Mouse (Mus musculus): ENCODE data around the gene Ranbp3l. TPM values are rescaled to one million over a fixed set of nuclear protein-coding genes. Genes with fewer than 3 reads are reported as not detected.
A peak's percentile ranks its signal among the peaks of the same experiment; 100 is the strongest.

The Ranbp3l gene
- polyA plus RNA-seq (2015; fragmentation: Nextera tagmentation; extraction: Ambion mirVana) = 5.2 and 5.7 TPM in 2 replicates

DNA sequence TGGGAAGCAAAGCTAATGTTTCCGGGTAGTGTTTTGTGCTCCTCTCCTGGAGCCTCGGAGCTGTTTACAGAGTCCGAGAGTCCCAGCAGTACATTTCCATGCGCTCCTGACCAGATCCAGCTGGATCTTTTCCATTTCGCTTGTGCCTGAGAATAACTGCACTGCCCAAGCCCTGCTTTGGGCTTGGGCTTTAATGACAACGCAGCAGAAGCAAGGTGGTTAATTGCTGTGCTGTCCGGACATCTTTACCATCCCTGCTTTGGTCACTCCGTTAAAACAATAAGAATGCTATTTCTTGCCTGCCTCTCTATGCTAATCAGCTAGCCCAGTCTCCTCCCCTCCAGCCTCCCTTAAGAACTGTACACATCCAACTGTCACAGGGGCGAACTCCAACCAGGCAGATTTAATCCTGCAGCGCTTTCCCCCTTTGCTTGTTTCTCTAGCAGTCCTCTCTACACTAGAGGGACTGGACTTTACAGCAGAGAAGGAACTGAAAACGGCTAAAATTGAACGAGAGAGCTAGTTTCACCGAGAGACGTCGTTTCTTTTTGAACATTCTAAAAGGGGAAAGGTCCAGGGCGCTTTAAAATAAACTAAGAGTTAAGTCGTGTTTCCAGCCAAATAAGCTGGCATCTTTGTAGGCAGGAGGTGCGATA, at the start of gene Ranbp3l:
Ranbp3l (plus strand) TSS at position 377 of the 656 bp plus-strand sequence.
- no peaks in the 10 kb centered on the region for H3K27me3 ChIP-seq

DNA sequence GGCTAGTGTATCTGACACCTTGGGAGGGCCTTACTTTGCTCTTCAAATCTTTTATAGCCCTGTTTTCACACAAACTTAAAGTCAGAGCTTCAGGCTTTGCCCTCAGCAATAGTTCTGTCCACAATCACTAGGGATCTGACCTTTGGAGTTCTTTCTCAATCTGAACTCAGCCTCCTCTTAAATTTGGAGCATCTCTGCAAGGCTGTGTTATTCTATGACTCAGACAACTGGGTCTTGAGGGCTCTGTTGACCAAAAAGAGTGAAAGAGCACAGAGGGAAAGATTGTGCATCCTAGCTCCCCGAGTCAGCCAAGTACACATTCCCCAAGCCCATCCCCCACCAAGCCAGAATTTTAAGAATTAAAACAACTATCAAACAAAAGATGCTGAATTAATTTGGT, 37.7 kb upstream of the Ranbp3l start:
- WGBS = 71% methylated on average over 1 of the region's 1 CpGs
- Histone ChIP-seq H3K4me2 (replicated peaks) (no peak overlapping the region), H3K9me3 (no peaks in the 10 kb centered on the region), H3K36me3 (no peaks in the 10 kb centered on the region), H3K9ac (replicated peaks) (no peak overlapping the region), H3K27ac (replicated peaks) (no peak overlapping the region), H3K27me3 (no peaks in the 10 kb centered on the region), H3K4me1 (no peaks in the 10 kb centered on the region), H3K4me3 (no peak overlapping the region)
- no peak for ATAC-seq (replicated peaks)

More for the DNA sequence above, at the start of gene Ranbp3l:
- no peak within 1 kb of the TSS for H3K9ac ChIP-seq (replicated peaks)
- no peak within 1 kb of the TSS for H3K27ac ChIP-seq (replicated peaks)
- ATAC-seq (replicated peaks) = peak; percentile 78
- no peaks in the 10 kb centered on the region for H3K9me3 ChIP-seq
- peak within 1 kb of the TSS; percentile 7 for H3K4me3 ChIP-seq
- no peaks in the 10 kb centered on the region for H3K36me3 ChIP-seq
- H3K4me1 ChIP-seq = peaks cover 8% of the 10 kb centered on the region; the same call in 1 of the 2 replicates
- H3K4me2 ChIP-seq (replicated peaks) = peak within 1 kb of the TSS; percentile 33
- WGBS = 50% methylated on average over 18 of the region's 18 CpGs

DNA sequence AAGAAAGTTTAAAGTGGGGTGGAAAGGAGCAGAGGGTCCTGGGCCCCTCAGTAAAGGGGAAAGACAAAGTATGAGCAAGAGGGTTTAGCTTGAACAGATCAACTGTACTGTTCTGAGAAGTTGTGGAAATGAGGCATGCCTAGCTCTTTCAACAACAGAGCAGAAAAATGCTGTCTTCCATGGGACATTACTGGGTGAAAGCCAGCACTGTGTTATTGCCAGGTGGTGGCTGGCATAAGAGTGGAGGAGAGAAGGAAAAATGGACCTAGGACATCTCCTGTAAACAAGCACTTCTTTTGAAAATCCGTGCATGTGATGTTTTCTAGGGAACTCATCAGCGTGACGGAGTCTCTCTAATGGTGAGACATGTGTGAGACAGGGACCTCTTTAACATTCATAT, 30.8 kb upstream of the Ranbp3l start:
- no peak overlapping the region for H3K4me3 ChIP-seq
- no peak overlapping the region for H3K9ac ChIP-seq (replicated peaks)
- no peaks in the 10 kb centered on the region for H3K9me3 ChIP-seq
- H3K4me1 ChIP-seq = no peaks in the 10 kb centered on the region
- H3K4me2 ChIP-seq (replicated peaks) = no peak overlapping the region
- no peak for ATAC-seq (replicated peaks)
- WGBS = 88% methylated on average over 3 of the region's 3 CpGs
- no peak overlapping the region for H3K27ac ChIP-seq (replicated peaks)
- H3K36me3 ChIP-seq = no peaks in the 10 kb centered on the region
- H3K27me3 ChIP-seq = no peaks in the 10 kb centered on the region

DNA sequence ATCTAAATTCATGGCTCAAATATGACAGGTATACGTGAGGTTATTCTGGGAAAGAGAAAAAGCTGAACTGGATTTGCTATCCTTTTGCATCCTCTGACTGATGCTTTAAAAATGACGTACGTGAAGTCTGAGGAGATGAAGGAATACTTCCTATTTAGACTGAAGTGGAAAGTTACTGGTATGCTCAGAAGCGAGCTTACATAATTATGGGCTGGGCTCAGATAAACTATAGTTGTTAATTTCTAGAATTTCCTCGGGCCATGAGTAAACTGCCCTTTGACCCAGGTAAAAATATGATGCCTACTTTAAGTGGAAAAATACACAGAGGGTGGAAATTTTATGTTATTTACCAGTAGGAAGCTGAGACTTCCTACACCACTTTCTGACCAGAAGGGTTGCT, 26.9 kb upstream of the Ranbp3l start:
- Histone ChIP-seq H3K27ac (replicated peaks) (no peak overlapping the region), H3K9me3 (no peaks in the 10 kb centered on the region), H3K9ac (replicated peaks) (no peak overlapping the region), H3K4me1 (no peaks in the 10 kb centered on the region), H3K36me3 (no peaks in the 10 kb centered on the region), H3K27me3 (no peaks in the 10 kb centered on the region), H3K4me2 (replicated peaks) (no peak overlapping the region), H3K4me3 (no peak overlapping the region)
- WGBS = 91% methylated on average over 5 of the region's 5 CpGs
- ATAC-seq (replicated peaks) = no peak

DNA sequence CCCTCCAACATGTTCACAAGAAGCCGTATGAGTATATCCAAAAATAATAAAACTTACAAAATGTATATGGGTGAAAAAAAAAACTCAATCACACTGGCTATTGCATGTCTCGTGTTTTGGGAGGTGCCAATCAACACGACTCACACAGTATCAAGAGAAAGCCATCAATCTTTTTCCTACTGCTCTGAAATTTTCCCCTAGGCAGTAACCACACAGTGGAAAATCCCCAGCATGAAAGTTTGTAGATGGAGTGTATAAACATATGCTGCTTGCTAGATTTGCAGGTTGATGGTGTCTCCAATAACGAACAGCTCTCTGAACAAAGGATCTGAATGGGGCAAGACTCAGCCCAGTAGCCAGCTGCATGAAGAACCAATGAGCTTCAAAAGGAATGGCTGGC, 16.9 kb upstream of the Ranbp3l start:
- H3K4me1 ChIP-seq = no peaks in the 10 kb centered on the region
- ATAC-seq (replicated peaks) = no peak
- no peak overlapping the region for H3K9ac ChIP-seq (replicated peaks)
- no peak overlapping the region for H3K4me3 ChIP-seq
- H3K4me2 ChIP-seq (replicated peaks) = no peak overlapping the region
- H3K36me3 ChIP-seq = no peaks in the 10 kb centered on the region
- 78% methylated on average over 4 of the region's 4 CpGs for WGBS
- no peaks in the 10 kb centered on the region for H3K27me3 ChIP-seq
- no peak overlapping the region for H3K27ac ChIP-seq (replicated peaks)
- H3K9me3 ChIP-seq = no peaks in the 10 kb centered on the region

DNA sequence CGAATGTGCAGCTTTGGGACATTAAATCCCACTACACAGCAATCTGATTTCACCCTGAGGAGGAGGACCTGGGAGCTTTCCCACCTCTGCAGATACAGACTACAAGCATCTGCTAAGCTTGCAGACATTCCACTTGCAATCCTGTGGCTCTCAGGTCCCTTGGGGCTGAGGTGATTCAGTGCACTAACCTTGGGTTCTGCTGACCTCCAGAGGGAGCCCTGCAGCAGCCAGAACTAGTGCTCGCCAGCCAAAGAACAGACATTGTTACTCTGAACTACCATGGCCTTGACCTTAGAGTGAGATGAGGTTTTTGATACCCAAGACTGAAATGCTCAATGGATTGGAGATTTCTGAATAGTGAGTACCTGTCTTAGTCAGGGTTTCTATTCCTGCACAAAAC, 4.4 kb upstream of the Ranbp3l start:
- H3K9me3 ChIP-seq = no peaks in the 10 kb centered on the region
- 54% methylated on average over 2 of the region's 2 CpGs for WGBS
- H3K27me3 ChIP-seq = no peaks in the 10 kb centered on the region
- no peak overlapping the region for H3K4me2 ChIP-seq (replicated peaks)
- H3K4me3 ChIP-seq = no peak overlapping the region
- ATAC-seq (replicated peaks) = no peak
- no peaks in the 10 kb centered on the region for H3K36me3 ChIP-seq
- H3K9ac ChIP-seq (replicated peaks) = no peak overlapping the region
- no peak overlapping the region for H3K27ac ChIP-seq (replicated peaks)
- peaks cover 7% of the 10 kb centered on the region; the same call in 1 of the 2 replicates for H3K4me1 ChIP-seq

DNA sequence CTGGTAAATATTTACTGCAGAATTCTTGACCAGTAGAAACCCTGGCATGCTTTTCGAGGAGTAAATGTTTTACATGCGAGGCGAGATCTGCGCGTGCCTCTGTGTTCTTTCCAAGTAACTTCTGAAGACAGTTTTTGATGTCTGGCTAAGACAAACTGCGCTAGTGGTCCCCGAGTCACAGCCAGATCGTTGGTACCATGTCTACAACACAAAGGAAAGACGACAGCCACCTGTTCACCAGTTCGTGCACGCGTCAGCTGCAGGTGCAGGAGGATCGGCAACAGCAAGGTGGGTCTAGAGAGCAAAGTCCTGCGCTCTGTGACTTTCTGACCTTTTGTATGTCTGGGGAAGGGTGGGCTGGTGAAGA, 463 bp downstream of the Ranbp3l start:
- no peak overlapping the region for H3K9ac ChIP-seq (replicated peaks)
- no peaks in the 10 kb centered on the region for H3K36me3 ChIP-seq
- H3K4me3 ChIP-seq = 0 out of 2 replicates have a peak overlapping the region, but pooled peaks have one; percentile 7
- WGBS = 79% methylated on average over 14 of the region's 14 CpGs
- no peak overlapping the region for H3K27ac ChIP-seq (replicated peaks)
- ATAC-seq (replicated peaks) = no peak
- peaks cover 8% of the 10 kb centered on the region; the same call in 1 of the 2 replicates for H3K4me1 ChIP-seq
- H3K4me2 ChIP-seq (replicated peaks) = peak overlapping the region; percentile 33; the same call in 1 of the 2 replicates
- no peaks in the 10 kb centered on the region for H3K9me3 ChIP-seq
- H3K27me3 ChIP-seq = no peaks in the 10 kb centered on the region

DNA sequence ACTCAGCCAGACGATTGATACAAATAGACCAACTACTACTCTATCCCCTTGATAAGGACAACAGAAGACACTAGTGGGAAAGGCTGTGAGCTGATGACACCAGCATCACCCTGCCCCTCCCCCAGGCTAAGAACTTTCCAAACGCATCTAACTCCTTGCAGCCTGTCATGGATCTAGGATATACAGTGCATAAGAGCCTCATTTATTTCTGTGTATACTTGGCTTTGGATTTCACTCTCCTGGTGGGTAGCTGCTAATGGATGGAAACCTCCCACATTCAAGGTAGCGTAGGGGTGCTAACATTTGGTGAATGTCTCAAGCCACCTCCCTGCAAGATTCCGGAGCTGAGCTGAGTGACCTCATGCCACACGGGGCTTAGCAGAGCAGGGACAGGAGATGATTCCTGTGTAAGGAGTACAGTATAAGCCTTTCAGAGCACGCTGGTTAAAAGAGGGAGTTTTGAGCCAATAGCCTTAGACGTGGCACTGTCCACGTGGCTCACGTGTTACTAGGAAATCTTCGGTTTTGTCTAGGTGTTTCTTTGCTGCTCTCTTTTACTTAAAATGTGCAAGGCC, 1.4 kb downstream of the Ranbp3l start:
- no peak overlapping the region for H3K4me3 ChIP-seq
- H3K4me1 ChIP-seq = peaks cover 8% of the 10 kb centered on the region; the same call in 1 of the 2 replicates
- 86% methylated on average over 10 of the region's 10 CpGs for WGBS
- no peak overlapping the region for H3K27ac ChIP-seq (replicated peaks)
- H3K4me2 ChIP-seq (replicated peaks) = no peak overlapping the region
- no peak overlapping the region for H3K9ac ChIP-seq (replicated peaks)
- H3K36me3 ChIP-seq = no peaks in the 10 kb centered on the region
- no peak for ATAC-seq (replicated peaks)
- H3K9me3 ChIP-seq = no peaks in the 10 kb centered on the region
- H3K27me3 ChIP-seq = no peaks in the 10 kb centered on the region

DNA sequence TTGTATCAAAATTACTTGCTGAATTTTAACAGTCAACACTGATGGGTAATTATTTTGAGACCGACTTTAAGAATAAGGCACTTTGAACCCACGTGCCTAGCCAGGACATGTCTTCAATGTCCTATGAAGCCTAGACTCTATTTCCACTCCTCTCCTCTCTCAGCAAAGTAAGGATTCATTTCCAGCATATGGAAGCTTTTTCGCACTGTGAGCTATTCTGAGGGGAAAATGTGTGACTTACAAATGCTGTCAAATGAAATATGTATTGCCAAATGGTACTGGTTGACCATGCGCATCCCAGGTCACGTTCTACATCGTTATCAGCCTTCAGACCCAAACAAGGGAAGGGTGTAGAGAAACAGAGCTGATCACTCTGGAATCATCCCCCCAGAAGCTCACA, 23.5 kb downstream of the Ranbp3l start:
- ATAC-seq (replicated peaks) = no peak
- no peak overlapping the region for H3K4me3 ChIP-seq
- H3K9me3 ChIP-seq = no peaks in the 10 kb centered on the region
- no peak overlapping the region for H3K27ac ChIP-seq (replicated peaks)
- WGBS = 89% methylated on average over 6 of the region's 6 CpGs
- H3K9ac ChIP-seq (replicated peaks) = no peak overlapping the region
- no peak overlapping the region for H3K4me2 ChIP-seq (replicated peaks)
- H3K27me3 ChIP-seq = no peaks in the 10 kb centered on the region
- no peaks in the 10 kb centered on the region for H3K36me3 ChIP-seq
- no peaks in the 10 kb centered on the region for H3K4me1 ChIP-seq

DNA sequence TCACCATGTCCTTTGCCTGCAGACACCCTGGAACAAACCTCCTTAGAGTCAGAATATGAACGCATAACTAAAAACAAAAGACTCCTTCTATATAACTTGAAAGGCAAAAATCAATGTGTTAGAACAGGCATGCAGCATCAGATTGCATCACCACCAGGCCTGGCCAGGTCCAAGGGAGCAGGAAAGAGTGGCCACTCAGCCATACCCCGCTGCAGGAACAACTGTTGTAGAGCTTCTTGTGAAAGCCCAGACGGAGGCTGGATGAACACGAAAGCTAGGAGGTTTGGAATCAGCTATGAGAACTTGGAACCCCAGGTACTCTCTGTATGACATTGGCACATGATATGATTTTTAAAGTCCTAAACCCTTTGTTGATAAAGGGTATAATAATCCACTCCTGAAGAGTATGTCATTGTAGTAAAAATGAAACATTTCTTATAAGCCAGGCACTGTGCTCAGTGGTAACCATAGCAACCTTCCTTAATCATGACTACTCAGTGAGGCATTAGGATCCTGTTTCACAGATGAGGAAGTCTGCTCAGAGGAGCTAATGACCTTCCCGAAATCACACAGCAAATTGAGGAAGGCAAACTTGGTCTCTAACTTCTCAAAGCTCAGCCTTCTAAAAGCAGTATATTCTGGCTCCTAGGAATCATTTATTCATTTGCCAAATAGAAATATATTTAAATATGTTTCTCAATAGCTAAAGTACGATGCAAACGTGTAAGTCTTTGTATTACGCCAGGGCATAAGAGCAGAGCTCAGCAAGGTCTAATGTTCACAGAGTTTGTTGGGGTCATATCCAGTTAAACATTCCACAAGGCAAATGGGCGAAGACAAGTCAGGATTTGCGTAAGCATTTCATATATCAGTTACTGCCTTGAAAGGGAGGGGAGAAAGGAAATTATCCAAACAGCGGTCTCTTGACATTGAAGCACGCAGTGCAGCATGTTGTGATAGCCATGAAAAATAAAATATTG, 24.4 kb downstream of the Ranbp3l start:
- ATAC-seq (replicated peaks) = peak; percentile 79

DNA sequence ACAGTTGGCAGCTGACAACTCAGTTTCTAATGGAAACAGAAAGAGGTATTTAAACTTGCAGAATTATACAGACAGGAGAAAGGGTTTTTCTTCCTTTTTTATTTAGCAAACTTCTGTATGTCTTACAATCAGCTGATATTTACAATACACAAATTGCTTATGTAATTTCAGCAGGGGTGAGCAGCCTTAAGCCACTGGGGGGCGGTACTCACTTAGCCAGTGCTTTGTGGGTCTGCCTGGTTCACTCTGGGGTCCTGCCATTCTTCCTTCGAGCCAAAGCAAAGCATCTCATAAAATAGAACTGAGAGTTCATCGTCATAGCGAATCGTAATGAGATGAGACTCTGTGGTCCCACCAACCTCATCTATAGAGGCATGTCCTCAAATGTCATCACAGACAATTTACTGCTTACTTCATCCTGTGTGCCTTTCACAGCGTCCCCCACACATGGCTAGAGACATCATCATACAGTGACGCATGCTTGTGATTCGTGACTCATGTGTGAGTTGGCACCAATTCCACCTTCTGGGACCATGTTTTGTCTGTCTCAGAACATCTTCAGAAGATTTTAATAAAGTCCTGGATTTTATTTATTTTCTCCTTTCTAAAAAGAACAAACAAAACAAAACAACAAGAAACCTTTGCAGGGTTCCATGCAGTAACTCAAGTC, 27.0 kb downstream of the Ranbp3l start:
- H3K4me1 ChIP-seq = no peaks in the 10 kb centered on the region
- no peak overlapping the region for H3K27ac ChIP-seq (replicated peaks)
- no peak overlapping the region for H3K9ac ChIP-seq (replicated peaks)
- no peaks in the 10 kb centered on the region for H3K27me3 ChIP-seq
- H3K4me2 ChIP-seq (replicated peaks) = no peak overlapping the region
- H3K9me3 ChIP-seq = no peaks in the 10 kb centered on the region
- H3K36me3 ChIP-seq = no peaks in the 10 kb centered on the region
- ATAC-seq (replicated peaks) = no peak
- 71% methylated on average over 8 of the region's 8 CpGs for WGBS
- no peak overlapping the region for H3K4me3 ChIP-seq

More for the DNA sequence above, 24.4 kb downstream of the Ranbp3l start:
- Histone ChIP-seq H3K36me3 (no peaks in the 10 kb centered on the region), H3K4me1 (no peaks in the 10 kb centered on the region), H3K4me2 (replicated peaks) (no peak overlapping the region), H3K9ac (replicated peaks) (no peak overlapping the region), H3K27me3 (no peaks in the 10 kb centered on the region), H3K4me3 (no peak overlapping the region), H3K27ac (replicated peaks) (no peak overlapping the region), H3K9me3 (no peaks in the 10 kb centered on the region)
- WGBS = 76% methylated on average over 12 of the region's 12 CpGs

All from forebrain, embryonic 15.5 days (tissue).